Mouse (Mus musculus) left cerebral cortex, adult 18-20 months (tissue): Measurements from ENCODE around the gene Zfp422. TPM values are rescaled to one million over a fixed set of nuclear protein-coding genes. Genes with fewer than 3 reads are reported as not detected.
"Not testable (repeated sequence)": the region's sequence is repeated elsewhere in the genome, so short reads cannot be mapped to it uniquely, and the experiment has no call there.

Experiments
- DNase-seq, 2 experiments: peaks; one replicate each; pipeline ENCODE4 v3.0.0; 2021 to 2022; ENCODE audit warnings: low spot score in 2 of 2, mixed read lengths in 1 of 2
- microRNA-seq, 2 experiments: library from miRNA; unstranded; fragments of <30 nt; microRNA quantifications; one replicate each; pipeline ENCODE4 v1.2.0; 2021
- total RNA-seq, 2 experiments: library from RNA; stranded (reverse); gene quantifications; 2 replicates each; pipeline ENCODE4 v1.2.3; 2021

Gene Zfp422
- total RNA-seq, 2 experiments from 2014 or later = 21.3 to 29.6 TPM

- no peak for DNase-seq
Observed at GRCm38 (mm10) chr6:116607230-116607629, 21.6 kb downstream of the Zfp422 start.

GRCm38 (mm10) chr6:116600969-116601368 is 27.8 kb downstream of the Zfp422 start:
- not testable (repeated sequence) for DNase-seq

GRCm38 (mm10) chr6:116584095-116584494 is 44.7 kb downstream of the Zfp422 start, which contains the start of gene Olfr215:
TSS of gene Olfr215 (minus strand) at chr6:116584195.
- DNase-seq = no peak

Small RNA genes lying within 50 kb of the gene (microRNA-seq; reads per million reads assigned to microRNA genes)
- gene Mir7043 = 0.21 to 0.25 reads per million in 2 experiments

Other genes with a start within 250 kb of the Zfp422 start
- 1 to 10 TPM; 1.4 to 1.5 TPM for gene Alox5, start 167.8 kb downstream of the Zfp422 start, total RNA-seq
- gene Olfr211, start 139.9 kb downstream of the Zfp422 start, total RNA-seq = not detected
- not detected for gene Olfr212, start 122.5 kb downstream of the Zfp422 start, total RNA-seq
- gene Olfr213, start 90.5 kb downstream of the Zfp422 start, total RNA-seq = not detected
- 1 to 10 TPM; 2.5 to 3.1 TPM for gene Gm5580, start 77.9 kb downstream of the Zfp422 start, total RNA-seq
- gene Olfr214, start 74.8 kb downstream of the Zfp422 start, total RNA-seq = not detected
- gene Olfr215, start 44.8 kb downstream of the Zfp422 start, total RNA-seq = not detected
- 1 to 10 TPM; 1.4 to 2.5 TPM for gene Depp1, start 21.6 kb upstream of the Zfp422 start, total RNA-seq
- gene Rassf4, start 45.0 kb upstream of the Zfp422 start, total RNA-seq = 1 to 10 TPM; 4.5 to 5.5 TPM
- gene Tmem72, start 87.9 kb upstream of the Zfp422 start, total RNA-seq = under 1 TPM; 0.16 to 0.33 TPM